Comparison of ENCODE assay signal across 7 mouse cellular contexts in genomic region chr1:125559721-125560120, GRCm38 (mm10). TPM values are rescaled to one million over a fixed set of nuclear protein-coding genes. Genes with fewer than 3 reads are reported as not detected.
DNase-seq lines count a peak whose midpoint lies in the region; ATAC-seq and TF ChIP-seq lines count a peak whose summit lies in the region.

No protein-coding gene starts in this region.

- TF ChIP-seq CTCF in stomach, postnatal 0 days (IDR thresholded peaks at IDR 0.05; ENCODE audit: low read depth): no peak

- no peaks in the 10 kb centered on the region for H3K9me3 ChIP-seq in megakaryocyte, embryonic 14.5 days
- no peaks in the 10 kb centered on the region for H3K9me3 ChIP-seq in forebrain, embryonic 11.5 days (ENCODE audit: control insufficient read depth, low read length)
- H3K9me3 ChIP-seq in liver, embryonic 11.5 days (ENCODE audit: control insufficient read depth, low read length): no peaks in the 10 kb centered on the region
- no peaks in the 10 kb centered on the region for H3K9me3 ChIP-seq in stomach, postnatal 0 days (ENCODE audit: control insufficient read depth, low read length)

- no peak for TF ChIP-seq EP300 in stomach, postnatal 0 days (optimal IDR thresholded peaks at IDR 0.05)

- H3K36me3 ChIP-seq in megakaryocyte, embryonic 14.5 days (replicated peaks; ENCODE audit: low read length): peaks cover 17% of the 10 kb centered on the region
- no peaks in the 10 kb centered on the region for H3K36me3 ChIP-seq in forebrain, embryonic 11.5 days (ENCODE audit: control insufficient read depth, insufficient read depth, low read length)
- H3K36me3 ChIP-seq in liver, embryonic 11.5 days (ENCODE audit: control insufficient read depth, insufficient read depth, low read length): no peaks in the 10 kb centered on the region; the same call in 1 of the 2 replicates
- no peaks in the 10 kb centered on the region for H3K36me3 ChIP-seq in stomach, postnatal 0 days (ENCODE audit: control insufficient read depth, insufficient read depth, low read length)

- peak overlapping the region; percentile 98 for H3K4me3 ChIP-seq in megakaryocyte, embryonic 14.5 days (replicated peaks)
- H3K4me3 ChIP-seq in forebrain, embryonic 11.5 days (ENCODE audit: low read depth, low read length): peak overlapping the region; percentile 57
- peak overlapping the region; percentile 81 for H3K4me3 ChIP-seq in liver, embryonic 11.5 days (ENCODE audit: low read depth, low read length)
- peak overlapping the region; percentile 72 for H3K4me3 ChIP-seq in stomach, postnatal 0 days (ENCODE audit: low read depth, low read length)

- no peak for ATAC-seq in megakaryocyte, adult 5-6 weeks (ENCODE audit: poor library complexity, severe bottlenecking)
- ATAC-seq in forebrain, embryonic 11.5 days (replicated peaks; ENCODE audit: low FRiP score): no peak
- no peak for ATAC-seq in liver, embryonic 11.5 days (replicated peaks; ENCODE audit: low FRiP score)
- no peak for ATAC-seq in stomach, postnatal 0 days (ENCODE audit: low FRiP score, low TSS enrichment)
- no peak for ATAC-seq in CD4-positive, CD25-positive, alpha-beta regulatory T cell, adult 4 months

- peak overlapping the region; percentile 60 for H3K9ac ChIP-seq in forebrain, embryonic 11.5 days (ENCODE audit: low read length)
- peak overlapping the region; percentile 78 for H3K9ac ChIP-seq in liver, embryonic 11.5 days (ENCODE audit: low read depth, low read length)
- peak overlapping the region; percentile 100 for H3K9ac ChIP-seq in stomach, postnatal 0 days (ENCODE audit: low read length)

- H3K27me3 ChIP-seq in megakaryocyte, embryonic 14.5 days (replicated peaks): no peaks in the 10 kb centered on the region
- H3K27me3 ChIP-seq in forebrain, embryonic 11.5 days (ENCODE audit: control insufficient read depth, insufficient read depth, low read length): no peaks in the 10 kb centered on the region
- H3K27me3 ChIP-seq in liver, embryonic 11.5 days (replicated peaks; ENCODE audit: control insufficient read depth, insufficient read depth, low read length): no peaks in the 10 kb centered on the region
- no peaks in the 10 kb centered on the region for H3K27me3 ChIP-seq in stomach, postnatal 0 days (ENCODE audit: control insufficient read depth, insufficient read depth, low read length)

- H3K4me2 ChIP-seq in forebrain, embryonic 11.5 days (ENCODE audit: low read depth, low read length, severe bottlenecking): peak overlapping the region; percentile 80
- H3K4me2 ChIP-seq in liver, embryonic 11.5 days: peak overlapping the region; percentile 90
- peak overlapping the region; percentile 64 for H3K4me2 ChIP-seq in stomach, postnatal 0 days (replicated peaks; ENCODE audit: low read depth)

- peaks cover 36% of the 10 kb centered on the region for H3K4me1 ChIP-seq in megakaryocyte, embryonic 14.5 days
- no peaks in the 10 kb centered on the region; the same call in 1 of the 2 replicates for H3K4me1 ChIP-seq in forebrain, embryonic 11.5 days (replicated peaks; ENCODE audit: control insufficient read depth, insufficient read depth, low read length)
- H3K4me1 ChIP-seq in liver, embryonic 11.5 days (replicated peaks; ENCODE audit: control insufficient read depth, insufficient read depth, low read length): no peaks in the 10 kb centered on the region; the same call in none of the 2 replicates
- H3K4me1 ChIP-seq in stomach, postnatal 0 days (replicated peaks; ENCODE audit: control insufficient read depth, insufficient read depth): no peaks in the 10 kb centered on the region

- peak overlapping the region; percentile 74 for H3K27ac ChIP-seq in forebrain, embryonic 11.5 days (ENCODE audit: low read depth, low read length)
- peak overlapping the region; percentile 91 for H3K27ac ChIP-seq in liver, embryonic 11.5 days (ENCODE audit: low read depth, low read length)
- peak overlapping the region; percentile 98 for H3K27ac ChIP-seq in stomach, postnatal 0 days (replicated peaks)

- DNase-seq in forebrain, embryonic 11.5 days (ENCODE audit: low spot score): no peak
- no peak for DNase-seq in liver, embryonic 11.5 days (ENCODE audit: low spot score)
- DNase-seq in stomach, postnatal 0 days (ENCODE audit: low spot score): no peak
- DNase-seq in left cerebral cortex, adult 18-20 months (ENCODE audit: low spot score in 2 of 2): no peak

- 37% methylated on average over 2 of the region's 2 CpGs for WGBS in forebrain, embryonic 11.5 days
- WGBS in liver, embryonic 11.5 days: 29% methylated on average over 2 of the region's 2 CpGs
- 2% methylated on average over 2 of the region's 2 CpGs for WGBS in stomach, postnatal 0 days

RNA-seq across cellular contexts. Expression of gene Slc35f5, which starts 0.7 kb away (rescaled TPM):
- 0.61 and 0.91 TPM in 2 replicates for polyA plus RNA-seq in megakaryocyte, embryonic 14.5 days (2012; ENCODE audit: insufficient read depth, low replicate concordance)
- 13.0 and 14.5 TPM in 2 replicates for total RNA-seq in megakaryocyte, adult 5-6 weeks (2015)
- 7.1 and 8.1 TPM in 2 replicates for total RNA-seq in megakaryocyte, adult 5-6 weeks (2017)
- polyA plus RNA-seq in forebrain, embryonic 11.5 days (2014; fragmentation: Nextera tagmentation; extraction: Ambion mirVana): 20.3 and 24.3 TPM in 2 replicates
- polyA plus RNA-seq in liver, embryonic 11.5 days (2014; fragmentation: Nextera tagmentation; extraction: Ambion mirVana): 28.5 and 30.4 TPM in 2 replicates
- polyA plus RNA-seq in stomach, postnatal 0 days (2015; fragmentation: Nextera tagmentation; extraction: Ambion mirVana): 64.7 and 66.4 TPM in 2 replicates
- polyA plus RNA-seq in CD4-positive, CD25-positive, alpha-beta regulatory T cell, adult 4 months (2017; shearing (Covaris generic)): 1 to 10 TPM in 1 of 2 experiments, under 1 TPM in 1; 0.58 to 3.5 TPM
- total RNA-seq in left cerebral cortex, adult 18-20 months (2021): 10 to 100 TPM; 20.8 to 23.6 TPM
